Mouse (Mus musculus) right cerebral cortex, postnatal 4 days (tissue): Measurements from ENCODE around the gene Srebf2.

Source experiments
- DNase-seq: peaks from one replicate; pipeline ENCODE4 v3.0.0-alpha.2; 2022

Gene Srebf2

GRCm38 (mm10) chr15:82184183-82184582, 37.2 kb downstream of the Srebf2 start:
- DNase-seq: no peak

DNA sequence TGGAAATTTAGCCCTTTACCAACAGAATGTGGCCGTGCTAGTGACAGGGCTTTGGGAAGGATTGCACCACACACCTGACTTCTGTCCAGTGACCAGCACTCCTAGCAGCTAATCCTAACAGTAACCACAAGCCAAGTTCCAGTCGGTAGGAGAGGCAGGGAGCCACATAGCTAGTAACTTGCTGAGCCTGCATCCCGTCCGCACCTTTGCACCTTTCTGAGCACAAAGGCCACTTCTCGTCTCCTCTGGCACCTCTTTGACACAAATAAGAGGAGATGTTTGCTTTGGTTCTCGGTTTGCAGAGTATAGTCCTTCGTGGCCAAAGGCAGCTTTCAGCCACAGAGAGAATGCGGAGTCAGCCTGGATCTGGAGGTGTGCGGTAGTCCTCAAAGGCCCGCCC, 37.7 kb downstream of the Srebf2 start:
- DNase-seq: no peak

DNA sequence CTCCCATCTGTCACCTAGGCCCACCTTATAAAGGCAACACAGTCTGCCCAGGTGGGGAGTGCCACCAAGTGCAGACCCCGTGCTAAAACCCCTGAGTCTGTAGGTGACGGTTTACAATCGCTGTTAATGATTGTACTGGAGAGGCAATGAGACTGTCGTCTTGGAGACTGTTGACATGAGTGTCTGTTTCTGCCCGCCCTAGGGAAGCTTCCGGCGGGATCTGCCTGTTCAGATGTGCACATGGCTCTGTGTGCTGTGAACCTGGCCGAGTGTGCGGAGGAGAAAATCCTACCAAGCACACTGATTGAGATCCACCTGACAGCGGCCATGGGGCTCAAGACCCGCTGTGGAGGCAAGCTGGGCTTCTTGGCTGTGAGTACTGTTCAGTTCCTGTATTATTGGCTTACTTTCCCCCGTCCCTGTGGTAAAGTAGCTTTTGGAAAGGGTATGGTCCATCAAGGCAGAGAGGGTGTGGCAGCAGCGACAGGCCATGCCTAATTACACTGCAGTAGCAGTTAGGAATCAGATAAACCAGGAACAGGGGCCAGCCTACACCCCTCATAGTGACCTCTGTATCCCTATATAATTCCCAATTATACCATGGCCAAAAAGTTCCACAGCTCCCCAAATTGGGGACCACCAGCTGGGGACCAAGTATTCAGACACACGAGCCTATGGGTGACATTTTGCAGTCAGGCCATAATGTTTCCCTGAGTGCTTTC, 38.2 kb downstream of the Srebf2 start:
- no peak for DNase-seq

DNA sequence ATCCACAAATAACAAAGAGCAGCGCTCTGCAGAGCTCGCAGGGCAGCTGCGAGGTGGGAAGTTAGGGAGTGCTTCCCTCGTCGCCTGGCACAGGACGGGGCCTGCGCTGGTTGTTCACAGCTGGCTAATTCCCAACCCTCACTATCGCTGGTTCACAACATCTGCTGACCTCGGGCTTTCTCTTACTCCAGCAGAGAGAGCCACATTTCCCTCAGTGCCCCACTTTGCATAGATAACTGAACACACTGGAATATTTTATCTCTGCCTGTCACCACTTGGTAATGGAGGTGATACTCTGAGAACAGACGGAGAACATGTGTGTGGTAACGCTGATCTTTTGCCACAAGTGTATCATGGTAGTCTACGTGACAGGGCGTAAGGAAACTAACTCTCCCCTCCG, 39.1 kb downstream of the Srebf2 start:
- no peak for DNase-seq

DNA sequence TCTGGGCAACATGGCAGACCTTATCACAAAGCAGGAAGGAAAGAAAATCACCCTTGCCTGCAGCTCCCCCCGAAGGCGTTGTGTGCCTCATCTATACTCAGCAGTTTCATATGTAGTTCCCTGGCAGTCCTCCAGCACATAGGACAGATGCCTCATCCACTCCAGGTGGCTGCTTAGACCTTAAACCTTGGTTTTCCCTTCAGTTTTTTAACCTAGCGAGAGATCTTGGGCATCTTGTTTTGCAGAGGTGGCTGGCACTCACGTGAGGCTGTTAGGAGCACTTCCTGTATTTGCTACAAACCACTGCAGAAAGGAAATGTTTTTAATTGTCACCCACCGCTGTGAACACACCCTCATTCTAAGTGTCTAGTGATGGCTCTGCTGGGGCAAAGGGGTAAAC, 40.0 kb downstream of the Srebf2 start:
- DNase-seq: no peak

DNA sequence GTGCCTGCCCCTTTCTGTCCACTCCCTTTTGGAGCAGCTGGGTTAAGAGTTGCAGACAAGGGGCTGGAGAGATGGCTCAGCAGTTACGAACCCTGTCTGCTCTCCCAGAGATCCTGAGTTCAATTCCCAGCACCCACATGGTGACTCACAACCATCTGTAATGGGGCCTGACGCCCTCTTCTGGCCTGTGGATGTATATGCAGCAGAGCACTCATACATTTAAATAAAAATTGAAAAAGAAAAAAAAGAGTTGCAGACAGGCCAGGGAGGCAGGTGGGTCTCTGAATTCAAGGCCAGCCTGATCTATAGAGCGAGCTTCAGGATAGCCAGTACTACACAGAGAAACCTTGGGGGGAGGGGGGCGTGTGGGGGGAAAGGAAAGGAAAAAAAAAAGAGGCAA, 40.4 kb downstream of the Srebf2 start:
- no peak for DNase-seq

- no peak for DNase-seq
These were observed 40.9 kb downstream of the Srebf2 start for GRCm38 (mm10) chr15:82187924-82188323.

DNA sequence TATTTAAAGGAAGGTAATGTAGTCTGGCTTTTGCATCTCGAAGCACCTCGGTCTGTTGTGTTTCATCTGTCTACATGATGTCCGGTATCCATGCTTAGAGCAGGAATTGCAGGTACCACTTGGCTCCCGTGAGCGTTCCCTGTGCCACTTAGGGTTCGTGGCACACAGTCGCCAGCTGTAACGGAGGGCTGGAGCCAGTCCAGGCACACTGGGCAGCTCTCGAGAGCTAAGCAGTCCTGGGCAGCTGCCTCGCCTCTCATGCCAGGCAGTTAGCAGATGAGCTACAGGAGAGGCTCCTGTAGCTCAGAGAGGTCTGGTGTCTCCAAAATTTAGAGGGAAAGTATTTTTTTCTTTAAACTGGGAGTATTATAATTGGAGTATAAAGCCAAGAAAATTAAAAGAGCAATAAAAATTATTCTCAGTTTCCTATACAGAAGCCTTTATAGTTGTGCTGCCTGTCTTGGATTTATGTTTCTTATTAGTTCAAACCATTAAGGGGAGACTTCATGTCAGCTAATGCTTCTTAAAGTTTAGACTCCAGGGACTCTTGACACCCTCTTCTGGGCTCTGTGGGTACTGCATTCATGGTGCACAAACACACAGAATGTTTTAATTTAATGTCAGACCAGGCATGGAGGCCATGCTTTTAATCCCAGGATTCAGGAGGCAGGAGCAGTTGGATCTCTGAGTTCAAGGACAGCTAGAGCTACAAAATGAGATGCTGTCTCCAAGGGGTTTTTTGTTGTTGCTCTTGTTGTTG, 41.7 kb downstream of the Srebf2 start:
- DNase-seq: peak; percentile 62

- no peak for DNase-seq
These were observed 45.6 kb downstream of the Srebf2 start for GRCm38 (mm10) chr15:82192617-82193016.

DNA sequence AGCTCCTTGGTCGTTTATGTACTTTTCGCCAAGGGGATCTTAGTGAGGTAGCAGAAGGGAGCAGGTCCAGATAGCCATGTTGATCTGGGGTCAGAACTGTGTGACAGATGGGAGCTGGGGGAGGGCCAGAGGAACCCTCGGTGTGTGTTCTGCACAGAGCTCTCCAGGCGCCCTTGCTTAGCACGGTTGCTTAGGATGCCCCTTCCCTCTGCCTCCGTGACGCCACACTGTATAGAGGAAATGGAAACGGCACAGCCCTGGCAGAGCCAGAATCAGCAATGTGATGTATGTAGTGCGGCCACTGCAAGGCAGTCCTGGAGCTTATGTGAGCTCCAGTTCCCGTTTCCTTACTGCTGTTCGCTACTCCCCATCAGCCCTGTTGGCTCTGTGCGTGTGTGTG, 49.3 kb downstream of the Srebf2 start:
- DNase-seq: no peak

GRCm38 (mm10) chr15:82197246-82197750, 50.3 kb downstream of the Srebf2 start:
- no peak for DNase-seq

- no peak for DNase-seq
These were observed 51.0 kb downstream of the Srebf2 start for GRCm38 (mm10) chr15:82197937-82198336.

DNA sequence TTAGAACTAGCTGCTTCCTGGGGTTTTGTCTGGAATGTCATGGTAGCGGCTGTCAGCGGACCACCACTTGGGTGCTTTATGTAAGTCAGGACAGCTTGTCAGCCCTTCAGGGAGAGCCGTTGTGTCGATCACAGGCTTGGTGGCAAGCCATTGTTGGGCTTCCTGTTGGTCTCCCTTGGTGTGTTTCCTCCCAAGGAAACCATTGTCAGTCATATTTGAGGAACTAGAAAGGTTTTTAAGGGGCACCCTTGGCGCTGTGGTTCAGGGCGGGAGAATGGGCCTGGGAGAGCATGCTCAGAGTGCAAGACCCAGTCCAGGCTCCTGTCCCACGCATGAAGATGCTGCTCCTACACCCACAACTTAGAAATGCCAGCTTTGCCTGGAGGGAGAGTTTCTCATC, 51.4 kb downstream of the Srebf2 start:
- DNase-seq: no peak

DNA sequence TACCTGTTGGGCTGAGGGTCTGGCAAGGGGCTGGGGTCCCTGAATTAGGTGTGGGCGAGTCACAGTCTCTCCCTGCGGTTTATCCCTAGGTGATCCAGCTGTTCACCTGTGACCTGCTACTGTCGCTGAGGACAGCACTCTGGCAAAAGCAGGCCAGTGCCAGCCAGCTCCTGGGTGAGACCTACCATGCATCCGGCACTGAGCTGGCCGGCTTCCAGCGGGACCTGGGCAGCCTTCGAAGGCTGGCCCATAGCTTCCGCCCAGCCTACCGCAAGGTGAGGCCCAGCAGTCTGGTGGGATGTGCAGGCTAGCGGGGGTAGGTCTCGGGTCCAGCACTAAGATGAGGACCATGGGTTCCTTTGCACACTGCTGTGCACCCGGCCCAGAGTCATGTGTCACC, 52.6 kb downstream of the Srebf2 start:
- no peak for DNase-seq

DNA sequence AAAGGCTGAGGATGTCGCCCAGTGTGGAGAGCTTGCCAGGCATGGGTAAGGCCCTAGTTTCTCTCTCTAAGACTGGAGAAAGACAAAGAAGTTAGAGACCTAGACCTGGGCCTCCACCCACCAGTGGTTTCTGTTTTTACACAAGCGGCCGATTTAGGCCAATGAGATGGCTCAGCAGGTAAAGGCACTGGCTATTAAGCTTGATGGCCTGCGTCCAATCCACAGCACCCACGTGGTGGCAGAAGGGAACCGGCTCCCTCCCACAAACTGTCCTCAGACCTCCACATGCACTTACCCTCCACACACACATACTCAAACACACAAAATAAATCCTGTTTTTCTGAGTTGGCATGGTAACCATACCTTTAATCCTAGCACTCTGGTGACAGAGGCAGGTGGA, 55.1 kb downstream of the Srebf2 start:
- DNase-seq: no peak

- no peak for DNase-seq
These were observed 56.1 kb downstream of the Srebf2 start for GRCm38 (mm10) chr15:82203090-82203489.

- no peak for DNase-seq
These were observed 56.8 kb downstream of the Srebf2 start for GRCm38 (mm10) chr15:82203611-82204351.

DNA sequence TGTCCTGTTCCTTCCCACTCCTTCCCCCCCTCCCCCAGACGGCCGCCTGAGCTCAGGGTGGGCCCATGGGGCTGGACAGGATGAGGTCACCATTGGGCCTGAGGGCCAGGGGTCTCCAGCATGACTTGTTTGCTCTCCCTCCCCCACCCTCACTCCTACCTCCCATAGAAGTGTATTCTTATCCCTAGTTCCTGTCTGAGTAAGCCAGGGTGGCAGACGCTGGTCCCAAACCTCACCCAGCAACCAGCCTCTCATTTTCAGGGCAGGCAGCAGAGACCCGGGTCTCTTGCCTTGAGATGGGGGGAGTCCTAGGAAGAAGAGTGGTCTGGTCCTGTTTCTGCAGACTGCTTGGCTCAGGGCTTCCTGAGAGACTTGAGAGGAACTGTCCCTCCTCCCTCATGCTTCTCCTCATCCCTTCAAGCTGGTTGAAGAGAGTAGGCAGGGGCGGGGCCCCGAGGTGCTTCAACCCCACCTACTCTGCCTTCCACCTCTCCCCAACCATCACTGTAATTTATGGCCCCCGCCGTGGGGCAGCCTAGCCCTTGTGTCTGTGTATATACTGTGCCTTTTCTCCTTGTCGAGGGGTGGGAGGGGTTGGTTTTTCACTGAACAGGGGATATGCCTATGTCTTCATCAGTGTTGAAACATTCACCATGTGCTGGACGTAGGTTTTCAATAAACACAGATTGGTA, 57.8 kb downstream of the Srebf2 start:
- no peak for DNase-seq

- DNase-seq: peak; percentile 63
These were observed 59.6 kb downstream of the Srebf2 start for GRCm38 (mm10) chr15:82206365-82207104.

- DNase-seq: no peak
These were observed 60.1 kb downstream of the Srebf2 start for GRCm38 (mm10) chr15:82207105-82207459.

DNA sequence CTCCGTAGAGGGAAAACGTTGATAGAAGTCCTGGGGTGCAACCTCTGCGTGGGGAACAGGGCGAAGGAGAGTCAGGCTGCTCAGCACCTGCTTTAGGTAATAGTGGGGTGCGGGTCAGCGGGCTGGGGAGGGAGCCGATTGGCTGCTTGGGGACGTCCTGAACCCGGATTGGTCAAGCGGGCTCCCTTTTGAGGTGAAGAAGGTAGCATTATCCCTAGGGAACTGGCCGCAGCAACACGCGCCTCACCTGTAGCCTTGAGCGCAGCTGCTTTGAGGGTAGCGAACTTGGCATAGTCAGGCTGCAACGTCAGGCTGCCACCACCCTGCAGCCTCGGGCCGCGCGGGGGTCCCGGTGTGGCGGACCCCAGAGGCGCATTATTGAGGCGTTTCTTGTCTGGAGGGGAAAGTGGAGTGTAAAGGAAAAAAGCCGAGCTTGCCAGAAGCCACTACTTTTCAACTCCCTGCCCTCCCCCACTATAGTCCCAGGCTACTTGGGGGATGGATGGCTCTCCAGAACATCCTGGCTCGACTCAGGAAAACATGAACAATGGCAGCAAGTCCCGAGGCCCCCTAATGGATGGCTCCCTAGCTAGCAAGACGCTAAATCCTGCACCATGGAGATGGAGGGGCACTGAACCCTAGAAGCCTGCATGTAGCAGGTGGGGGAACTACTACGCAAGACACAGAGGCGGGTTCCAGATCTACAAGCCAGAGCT, 60.7 kb downstream of the Srebf2 start:
- DNase-seq: no peak

- DNase-seq: no peak
These were observed 61.3 kb downstream of the Srebf2 start for GRCm38 (mm10) chr15:82208307-82208706.
